Mouse (Mus musculus) embryonic fibroblast, embryonic 13.5 days (primary cell): ENCODE data around the gene Ucn.

Experiments used
- CTCF ChIP-seq: IDR thresholded peaks from 2 replicates; pipeline ENCODE4 v1.5.1; 2011; ENCODE audit warnings: mild to moderate bottlenecking, control low read depth, low read length, moderate library complexity, borderline replicate concordance; ENCODE audit not compliant: insufficient read depth
- POLR2A ChIP-seq: IDR thresholded peaks from 2 replicates; pipeline ENCODE4 v1.6.1; 2011; ENCODE audit warnings: low read depth, mild to moderate bottlenecking, control low read depth, low read length, moderate library complexity

GRCm38 (mm10) chr5:31153516-31154151 is 15.0 kb upstream of the Ucn start:
- TF ChIP-seq POLR2A, result no peak
- TF ChIP-seq CTCF, result no peak
